Comparison of ENCODE assay signal across 20 mouse cellular contexts in the genomic region with DNA sequence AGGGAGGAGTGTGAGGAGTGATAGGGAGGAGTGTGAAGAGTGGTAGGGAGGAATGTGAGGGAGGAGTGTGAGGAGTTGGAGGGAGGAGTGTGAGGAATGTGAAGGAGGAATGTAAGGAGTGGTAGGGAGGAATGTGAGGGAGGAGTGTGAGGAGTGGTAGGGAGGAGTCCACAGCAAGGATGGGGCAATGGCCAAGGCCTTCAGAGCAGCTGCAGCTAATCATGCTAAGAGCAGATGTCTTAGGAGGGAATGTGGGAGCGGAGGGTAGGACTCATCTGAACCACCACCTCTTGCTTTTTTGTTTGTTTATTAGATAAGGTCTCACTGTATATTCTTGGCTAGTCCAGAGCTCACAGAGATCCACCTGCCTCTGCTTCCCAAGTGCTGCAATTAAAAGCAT.
"Had no signal": no experiment of that assay in that cellular context is flagged by ENCODE, and none has a peak within 500 bp of the region (broad histone marks: within the 10 kb centered on the region; RNA-seq: fewer than 3 reads in every experiment).

No protein-coding gene starts in this region.

- H3K36me3 ChIP-seq: liver, embryonic 13.5 days; liver, embryonic 15.5 days; lung, embryonic 15.5 days; midbrain, embryonic 12.5 days; midbrain, embryonic 15.5 days; neural tube, embryonic 13.5 days; neural tube, embryonic 15.5 days had no signal

- H3K9me3 ChIP-seq: liver, embryonic 13.5 days; liver, embryonic 15.5 days; lung, embryonic 15.5 days; midbrain, embryonic 12.5 days; midbrain, embryonic 15.5 days; neural tube, embryonic 13.5 days; neural tube, embryonic 15.5 days had no signal

- H3K27ac ChIP-seq: liver, embryonic 13.5 days; liver, embryonic 15.5 days; lung, embryonic 15.5 days; midbrain, embryonic 12.5 days; midbrain, embryonic 15.5 days; neural tube, embryonic 13.5 days; neural tube, embryonic 15.5 days had no signal

- ATAC-seq: liver, postnatal 0 days; lung, postnatal 0 days; midbrain, embryonic 15.5 days had no signal

- H3K9ac ChIP-seq: liver, embryonic 13.5 days; liver, embryonic 15.5 days; liver, postnatal 0 days; lung, embryonic 15.5 days; midbrain, embryonic 12.5 days; midbrain, embryonic 15.5 days; neural tube, embryonic 13.5 days; neural tube, embryonic 15.5 days had no signal

- H3K4me1 ChIP-seq: lung, embryonic 15.5 days; midbrain, embryonic 12.5 days; midbrain, embryonic 15.5 days; neural tube, embryonic 13.5 days; neural tube, embryonic 15.5 days had no signal

- H3K4me2 ChIP-seq: liver, embryonic 13.5 days; liver, embryonic 15.5 days; lung, embryonic 15.5 days; midbrain, embryonic 12.5 days; midbrain, embryonic 15.5 days; neural tube, embryonic 13.5 days; neural tube, embryonic 15.5 days had no signal

- H3K27me3 ChIP-seq: liver, embryonic 13.5 days; liver, embryonic 15.5 days; lung, embryonic 15.5 days; midbrain, embryonic 12.5 days; midbrain, embryonic 15.5 days; neural tube, embryonic 13.5 days; neural tube, embryonic 15.5 days had no signal

- H3K4me3 ChIP-seq: liver, embryonic 13.5 days; liver, embryonic 15.5 days; lung, embryonic 15.5 days; midbrain, embryonic 12.5 days; midbrain, embryonic 15.5 days; neural tube, embryonic 13.5 days; neural tube, embryonic 15.5 days had no signal

- DNase-seq: liver, embryonic 13.5 days; liver, postnatal 0 days; lung, adult 2 months; lung, postnatal 14 days; lung, postnatal 4 days; retina, postnatal 1 day; right cerebral cortex, adult 18-20 months; right cerebral cortex, postnatal 25 days; right cerebral cortex, postnatal 4 days; spleen, adult 18-20 months; thymus, adult 18-20 months; thymus, postnatal 14 days; thymus, postnatal 36 days had no signal
